Mouse (Mus musculus) lung, adult 2 months (tissue): ENCODE data around the gene Gpc6.

Experiments used
- CTCF ChIP-seq: fragments of 200-500 bp; IDR thresholded peaks from 2 replicates; pipeline ENCODE4 v1.5.1; 2011; ENCODE audit warnings: mild to moderate bottlenecking, low read length, control low read depth; ENCODE audit not compliant: insufficient read depth
- POLR2A ChIP-seq: fragments of 200-500 bp; IDR thresholded peaks from 2 replicates; pipeline ENCODE4 v1.6.1; 2011; ENCODE audit warnings: low read depth, mild to moderate bottlenecking, control low read depth, low read length, borderline replicate concordance; ENCODE audit errors: extremely low read depth

- no peak for TF ChIP-seq CTCF
- no peak for TF ChIP-seq POLR2A
These were observed 128.2 kb downstream of the Gpc6 start for GRCm38 (mm10) chr14:117053361-117053760.
